Mouse (Mus musculus) common myeloid progenitor, adult 5-6 weeks (primary cell): ENCODE measurements around the gene Gm4969. TPM values are rescaled to one million over a fixed set of nuclear protein-coding genes. Genes with fewer than 3 reads are reported as not detected.

Source experiments
- ATAC-seq: replicated peaks from 2 replicates; pipeline ENCODE4 v1.8.0; 2016; ENCODE audit warnings: low read depth, mild to moderate bottlenecking, moderate TSS enrichment, inconsistent platforms; ENCODE audit not compliant: poor library complexity, severe bottlenecking
- total RNA-seq: library from RNA; stranded (forward); fragments of 200-1000, 187-1606 nt; gene quantifications from 2 replicates; pipeline ENCODE4 v1.2.3, GENCODE M21; 2017

Gm4969 gene
- total RNA-seq, 1 experiment from 2014 or later, result 1.5 TPM

DNA sequence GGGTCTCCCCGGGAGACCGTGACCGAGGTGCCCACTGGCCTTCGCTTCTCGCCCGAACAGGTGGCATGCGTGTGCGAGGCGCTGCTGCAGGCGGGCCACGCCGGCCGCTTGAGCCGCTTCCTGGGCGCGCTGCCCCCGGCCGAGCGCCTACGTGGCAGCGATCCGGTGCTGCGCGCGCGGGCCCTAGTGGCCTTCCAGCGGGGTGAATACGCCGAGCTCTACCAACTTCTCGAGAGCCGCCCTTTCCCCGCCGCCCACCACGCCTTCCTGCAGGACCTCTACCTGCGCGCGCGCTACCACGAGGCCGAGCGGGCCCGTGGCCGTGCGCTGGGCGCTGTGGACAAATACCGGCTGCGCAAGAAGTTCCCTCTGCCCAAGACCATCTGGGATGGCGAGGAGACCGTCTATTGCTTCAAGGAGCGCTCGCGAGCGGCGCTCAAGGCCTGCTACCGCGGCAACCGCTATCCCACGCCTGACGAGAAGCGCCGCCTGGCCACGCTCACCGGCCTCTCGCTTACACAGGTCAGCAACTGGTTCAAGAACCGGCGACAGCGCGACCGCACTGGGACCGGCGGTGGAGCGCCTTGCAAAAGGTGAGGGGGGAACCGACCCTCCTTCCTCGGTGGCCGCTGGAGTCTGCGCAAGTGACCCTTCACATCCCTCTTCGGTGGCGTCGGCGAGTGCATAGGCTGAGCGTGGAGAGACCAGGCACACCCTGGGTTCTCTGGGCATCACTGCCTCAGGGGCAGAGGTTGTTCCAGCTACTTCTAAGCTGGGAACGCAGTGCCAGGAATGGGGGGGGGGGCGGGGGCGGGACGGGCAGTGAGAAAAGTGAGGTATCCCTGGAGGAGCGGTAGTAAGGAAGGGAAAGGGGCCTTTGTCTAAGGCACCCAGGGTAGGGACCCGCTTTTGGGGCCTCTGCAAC is 23.1 kb downstream of the Gm4969 start:
- ATAC-seq, result no peak

DNA sequence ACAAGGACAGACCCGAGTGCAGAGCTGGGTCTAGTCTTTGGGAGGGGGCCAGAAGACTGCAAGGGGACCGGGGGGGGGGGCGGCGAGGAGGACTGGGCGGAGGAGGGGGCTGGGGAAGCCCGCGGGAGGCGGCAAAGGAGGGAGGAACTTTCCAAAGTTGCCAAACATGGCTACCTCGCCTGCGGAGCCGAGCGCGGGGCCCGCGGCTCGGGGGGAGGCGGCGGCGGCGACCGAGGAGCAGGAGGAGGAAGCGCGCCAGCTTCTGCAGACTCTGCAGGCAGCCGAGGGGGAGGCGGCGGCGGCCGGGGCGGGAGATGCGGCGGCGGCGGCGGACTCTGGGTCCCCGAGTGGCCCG is 23.7 kb downstream of the Gm4969 start, which contains the start of gene Six5:
Gene Six5 (plus strand): TSS at position 124 of the 355 bp plus-strand sequence.
- ATAC-seq, result no peak

DNA sequence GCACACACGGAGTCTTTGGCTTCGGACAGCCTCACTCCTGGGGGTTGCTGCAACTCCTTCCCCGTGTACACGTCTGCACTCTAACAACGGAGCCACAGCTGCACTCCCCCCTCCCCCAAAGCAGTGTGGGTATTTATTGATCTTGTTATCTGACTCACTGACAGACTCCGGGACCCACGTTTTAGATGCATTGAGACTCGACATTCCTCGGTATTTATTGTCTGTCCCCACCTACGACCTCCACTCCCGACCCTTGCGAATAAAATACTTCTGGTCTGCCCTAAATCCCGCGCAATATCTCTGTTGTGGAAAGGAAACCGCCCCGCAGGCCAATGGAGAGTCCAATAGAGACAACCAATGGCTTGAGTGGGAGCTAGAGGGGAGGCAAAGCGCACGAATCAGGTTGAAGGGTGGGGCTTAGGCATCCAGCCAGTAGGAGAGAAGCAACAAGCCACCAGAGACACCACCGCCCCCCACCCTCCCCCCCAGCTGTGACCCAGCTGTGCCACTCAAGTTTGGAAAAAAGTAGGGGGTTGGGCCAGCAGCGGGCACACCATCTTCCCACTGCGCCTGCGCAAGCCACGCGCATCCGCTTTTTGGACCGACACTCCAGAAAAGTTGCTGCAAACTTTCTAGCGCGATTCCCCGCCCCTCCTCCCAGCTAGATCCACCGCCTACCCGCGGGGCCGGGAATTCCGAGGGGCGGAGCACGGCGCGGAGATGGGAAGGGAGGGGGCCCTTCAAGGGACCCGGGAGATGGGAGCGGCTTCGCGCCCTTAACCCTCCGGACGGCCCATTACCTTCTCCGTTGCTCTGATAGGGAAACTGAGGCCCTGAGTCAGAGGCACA is 24.4 kb downstream of the Gm4969 start:
- ATAC-seq, result peak; percentile 70

DNA sequence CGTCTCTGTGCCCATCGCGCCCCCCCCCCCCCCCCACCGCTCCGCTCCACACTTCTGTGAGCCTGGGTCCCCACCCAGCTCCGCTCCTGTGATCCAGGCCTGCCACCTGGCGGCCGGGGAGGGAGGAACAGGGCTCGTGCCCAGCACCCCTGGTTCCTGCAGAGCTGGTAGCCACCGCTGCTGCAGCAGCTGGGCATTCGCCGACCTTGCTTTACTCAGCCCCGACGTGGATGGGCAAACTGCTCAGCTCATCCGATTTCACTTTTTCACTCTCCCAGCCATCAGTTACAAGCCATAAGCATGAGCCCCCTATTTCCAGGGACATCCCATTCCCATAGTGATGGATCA is 25.0 kb downstream of the Gm4969 start:
- peak; percentile 59 for ATAC-seq

DNA sequence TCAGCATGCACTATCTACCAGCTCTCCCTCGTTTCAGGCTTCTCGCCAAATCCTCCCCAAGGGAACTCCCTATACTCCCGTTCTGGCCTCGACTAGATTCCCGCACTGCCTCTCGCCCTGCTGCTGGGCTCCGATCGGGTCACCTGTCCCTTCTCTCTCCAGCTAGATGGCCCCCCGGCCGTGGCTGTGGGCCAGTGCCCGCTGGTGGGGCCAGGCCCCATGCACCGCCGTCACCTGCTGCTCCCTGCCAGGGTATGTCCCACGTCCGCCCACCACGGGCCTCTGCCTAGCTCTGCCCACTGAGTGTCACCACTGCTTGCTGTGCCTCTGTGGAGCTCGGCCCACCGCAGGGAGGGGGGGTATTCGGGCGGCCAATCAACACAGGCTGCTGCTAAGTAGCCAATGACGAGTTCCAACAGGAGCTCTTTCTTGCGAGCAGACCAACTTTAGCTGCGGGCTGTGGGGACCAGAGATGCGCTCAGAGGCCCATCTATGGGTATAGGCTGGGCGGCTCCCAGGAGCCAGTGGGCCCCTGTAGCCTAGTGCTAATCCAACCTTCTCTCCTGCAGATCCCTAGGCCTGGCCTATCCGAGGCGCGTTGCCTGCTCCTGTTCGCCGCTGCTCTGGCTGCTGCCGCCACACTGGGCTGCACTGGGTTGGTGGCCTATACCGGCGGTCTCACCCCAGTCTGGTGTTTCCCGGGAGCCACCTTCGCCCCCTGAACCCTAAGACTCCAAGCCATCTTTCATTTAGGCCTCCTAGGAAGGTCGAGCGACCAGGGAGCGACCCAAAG is 25.6 kb downstream of the Gm4969 start:
- ATAC-seq, result peak; percentile 5

DNA sequence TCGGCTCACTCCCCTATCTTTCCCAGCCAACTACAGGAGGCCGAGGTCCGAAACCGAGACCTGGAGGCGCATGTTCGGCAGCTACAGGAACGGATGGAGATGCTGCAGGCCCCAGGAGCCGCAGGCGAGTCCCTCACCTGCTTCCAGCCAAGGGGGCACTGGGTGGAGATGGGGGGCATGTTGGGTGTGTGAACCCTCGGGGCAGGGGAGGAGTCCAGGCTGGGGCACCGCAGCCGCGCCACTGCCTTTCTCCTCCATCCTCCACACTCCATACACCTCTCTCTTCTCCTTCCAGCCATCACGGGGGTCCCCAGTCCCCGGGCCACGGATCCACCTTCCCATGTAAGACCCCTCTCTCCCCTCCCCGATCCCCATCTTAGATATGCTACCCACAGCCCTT is 26.3 kb downstream of the Gm4969 start:
- no peak for ATAC-seq

DNA sequence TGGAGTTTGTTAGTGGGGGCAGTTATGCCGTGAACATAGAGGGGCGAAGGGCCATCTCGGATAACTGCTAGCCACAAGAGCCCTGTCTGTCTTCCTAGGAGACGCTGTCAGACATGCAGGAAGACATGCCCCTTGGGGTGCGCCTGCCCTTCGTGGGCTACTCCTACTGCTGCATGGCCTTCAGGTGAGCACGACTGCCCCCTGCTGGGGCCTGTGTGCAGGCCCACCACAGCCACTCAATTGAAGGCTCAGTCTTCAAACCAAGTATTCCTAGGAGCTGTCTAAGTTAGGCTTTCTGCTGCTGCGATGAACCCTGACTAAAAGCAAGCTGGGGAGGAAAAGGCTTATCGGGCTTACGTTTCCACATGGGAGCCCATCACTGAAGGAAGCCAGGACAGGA is 29.4 kb downstream of the Gm4969 start:
- peak; percentile 30 for ATAC-seq

DNA sequence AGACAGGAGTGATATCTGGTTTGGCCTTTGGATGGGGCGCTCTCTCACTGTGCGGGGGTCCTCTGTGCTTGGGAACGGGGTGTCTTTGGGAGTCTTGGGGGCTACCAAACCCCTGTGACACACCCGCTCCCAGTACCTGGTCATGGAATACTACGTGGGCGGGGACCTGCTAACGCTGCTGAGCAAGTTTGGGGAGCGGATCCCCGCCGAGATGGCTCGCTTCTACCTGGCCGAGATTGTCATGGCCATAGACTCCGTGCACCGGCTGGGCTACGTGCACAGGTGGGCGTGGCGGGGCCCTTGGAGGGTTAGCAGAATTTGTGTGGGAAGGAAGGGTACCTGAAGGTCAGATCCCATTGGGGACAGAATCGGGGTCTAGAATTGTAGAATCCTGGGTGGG is 31.4 kb downstream of the Gm4969 start:
- no peak for ATAC-seq

DNA sequence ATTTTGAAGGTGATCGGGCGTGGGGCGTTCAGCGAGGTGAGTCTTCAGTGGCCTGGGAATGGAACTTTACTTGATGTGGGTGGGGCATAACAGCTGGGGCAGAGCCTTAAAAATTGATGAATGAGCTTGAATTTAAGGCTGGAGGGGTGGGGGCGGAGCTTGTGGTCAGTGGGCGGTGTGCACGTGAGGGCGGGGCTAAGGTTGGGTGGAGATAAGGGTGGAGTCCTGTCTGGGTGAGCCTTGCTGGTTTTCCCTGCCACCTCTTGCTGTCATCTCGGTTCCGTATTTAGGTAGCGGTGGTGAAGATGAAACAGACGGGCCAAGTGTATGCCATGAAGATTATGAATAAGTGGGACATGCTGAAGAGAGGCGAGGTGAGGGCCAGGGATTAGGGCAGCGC is 32.1 kb downstream of the Gm4969 start:
- ATAC-seq, result peak; percentile 64

DNA sequence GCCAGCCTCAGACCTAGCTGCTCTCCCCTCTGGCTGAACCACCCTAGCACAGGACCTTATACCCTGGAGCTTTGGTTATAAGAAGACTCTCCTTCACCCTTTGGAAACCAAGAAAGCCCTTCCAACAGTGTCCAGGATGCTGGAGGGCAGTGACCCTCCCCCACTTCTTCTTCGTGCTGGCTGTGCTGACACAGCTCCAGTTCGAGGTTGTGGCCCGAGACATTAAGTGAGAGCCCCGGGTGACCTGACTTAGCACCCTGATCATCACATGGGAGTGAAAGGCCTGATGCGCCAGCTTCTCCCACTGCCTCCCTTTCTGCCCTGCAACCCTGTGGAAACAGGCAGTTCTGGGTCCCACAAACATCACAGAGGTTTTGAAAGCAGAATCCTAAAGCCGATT is 32.7 kb downstream of the Gm4969 start:
- ATAC-seq, result no peak

DNA sequence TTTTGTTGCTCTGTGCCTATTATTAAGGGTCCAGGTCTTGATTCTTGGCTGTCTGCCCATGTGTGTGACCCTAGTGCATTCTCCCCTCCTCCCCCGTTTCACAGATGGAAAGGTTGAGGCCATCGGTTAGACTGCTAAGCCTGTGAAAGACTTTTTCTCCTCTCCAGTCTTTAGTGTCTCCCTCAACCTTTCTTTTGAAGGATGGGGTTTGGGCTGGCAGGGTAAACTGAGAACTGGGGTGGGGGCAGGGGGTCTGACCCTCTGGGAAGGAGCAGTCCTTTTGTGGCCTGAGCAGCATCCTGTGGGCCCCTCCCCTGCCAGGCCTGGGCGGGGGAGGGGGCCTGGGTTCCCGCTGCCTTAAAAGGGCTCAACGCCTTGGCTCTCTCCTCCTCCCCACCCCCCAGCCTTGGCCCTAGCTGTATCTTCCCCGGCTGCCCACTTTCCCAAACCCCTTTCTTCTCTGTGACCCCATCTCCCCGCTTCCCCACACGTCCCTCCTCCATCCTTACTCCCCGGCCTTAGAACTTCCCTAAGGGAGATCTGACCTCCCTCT is 33.2 kb downstream of the Gm4969 start:
- ATAC-seq, result no peak

DNA sequence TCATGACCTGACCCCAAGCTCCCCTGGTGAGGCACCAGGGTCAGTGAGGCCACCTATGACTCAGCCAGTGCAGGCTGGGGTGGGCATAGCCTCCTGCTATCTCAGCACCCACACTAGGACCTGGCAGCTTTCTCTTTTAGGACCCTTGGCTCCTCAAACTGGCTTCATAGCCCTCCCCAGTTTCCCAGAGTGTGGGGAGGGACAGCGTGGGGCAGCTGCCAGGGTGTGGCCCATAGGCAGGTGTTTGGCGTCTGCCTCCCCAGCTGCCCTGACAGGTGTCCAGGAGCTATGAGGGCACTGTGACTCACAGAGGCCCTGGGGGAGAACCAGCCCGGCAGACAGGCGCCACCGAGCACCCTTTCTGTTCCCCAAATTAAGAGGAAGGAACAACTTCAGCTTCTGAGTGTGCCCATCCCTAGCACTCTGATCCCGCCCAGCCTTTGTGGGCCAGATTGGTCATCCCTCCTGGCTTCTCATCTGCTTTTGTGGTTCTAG is 33.8 kb downstream of the Gm4969 start:
- peak; percentile 69 for ATAC-seq

DNA sequence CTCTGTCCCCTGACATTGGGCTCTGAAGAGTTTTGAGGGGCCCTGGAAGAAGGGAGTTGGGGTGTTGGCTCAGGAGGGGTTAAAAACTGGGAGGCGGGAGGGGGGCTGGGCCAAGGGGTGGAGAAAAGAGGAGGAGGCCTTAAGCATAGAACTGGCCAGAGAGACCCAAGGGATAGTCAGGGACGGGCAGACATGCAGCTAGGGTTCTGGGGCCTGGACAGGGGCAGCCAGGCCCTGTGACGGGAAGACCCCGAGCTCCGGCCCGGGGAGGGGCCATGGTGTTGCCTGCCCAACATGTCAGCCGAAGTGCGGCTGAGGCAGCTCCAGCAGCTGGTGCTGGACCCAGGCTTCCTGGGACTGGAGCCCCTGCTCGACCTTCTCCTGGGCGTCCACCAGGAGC is 34.5 kb downstream of the Gm4969 start, which contains the start of gene Dmpk:
Gene Dmpk (plus strand): TSS at position 149 of the 400 bp plus-strand sequence.
- ATAC-seq, result no peak

DNA sequence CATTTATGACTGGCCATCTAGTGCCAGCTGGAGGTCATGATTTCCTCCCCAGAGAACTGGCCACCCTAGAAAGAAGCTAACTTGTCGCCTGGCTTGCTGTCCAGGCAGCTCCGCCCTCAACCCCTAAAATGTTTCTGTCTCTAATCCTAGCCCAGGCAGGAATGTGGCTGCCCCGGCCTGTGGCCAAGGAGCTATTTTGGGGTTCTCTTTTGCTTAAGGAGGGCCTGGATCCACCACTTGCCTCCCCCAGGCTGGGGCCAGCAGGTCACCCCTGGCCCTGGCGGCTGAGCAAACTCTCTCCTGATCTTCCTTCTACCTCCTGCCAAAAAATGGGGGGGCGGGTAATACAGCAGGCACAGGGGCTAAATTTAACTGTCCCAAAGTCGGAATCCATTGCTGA is 35.1 kb downstream of the Gm4969 start:
- ATAC-seq, result no peak

DNA sequence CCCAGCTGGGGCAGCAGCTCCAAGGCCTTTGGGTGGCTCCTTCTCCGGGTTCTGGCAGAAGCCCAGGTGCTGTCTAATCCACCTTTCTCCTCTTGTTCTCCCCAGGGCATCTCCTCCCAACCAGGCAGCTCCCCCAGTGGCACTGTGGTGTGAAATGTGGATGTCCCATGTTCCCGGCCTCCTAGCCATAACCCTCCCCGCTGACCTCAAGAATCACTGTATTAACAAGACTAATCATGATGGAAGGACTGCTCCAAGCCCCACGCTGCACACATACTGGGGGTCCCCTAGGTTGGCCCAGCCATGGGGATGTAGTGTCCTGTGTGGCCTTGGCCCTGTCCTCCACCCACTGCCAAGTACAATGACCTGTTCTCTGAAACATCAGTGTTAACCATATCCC is 36.0 kb downstream of the Gm4969 start:
- ATAC-seq, result no peak

DNA sequence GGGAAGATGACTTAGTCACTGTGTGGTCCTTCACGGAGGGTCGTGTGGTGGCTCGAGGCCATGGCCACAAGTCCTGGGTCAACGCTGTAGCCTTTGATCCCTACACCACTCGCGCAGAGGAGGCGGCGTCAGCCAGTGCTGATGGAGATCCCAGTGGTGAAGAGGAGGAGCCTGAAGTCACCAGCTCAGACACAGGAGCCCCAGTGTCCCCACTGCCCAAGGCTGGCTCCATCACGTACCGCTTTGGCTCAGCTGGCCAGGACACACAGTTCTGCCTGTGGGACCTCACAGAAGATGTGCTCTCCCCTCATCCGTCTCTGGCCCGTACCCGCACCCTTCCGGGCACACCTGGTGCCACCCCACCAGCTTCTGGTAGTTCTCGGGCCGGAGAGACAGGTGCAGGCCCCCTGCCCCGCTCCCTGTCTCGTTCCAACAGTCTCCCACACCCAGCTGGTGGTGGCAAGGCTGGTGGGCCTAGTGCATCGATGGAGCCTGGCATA is 37.7 kb downstream of the Gm4969 start:
- ATAC-seq, result no peak

DNA sequence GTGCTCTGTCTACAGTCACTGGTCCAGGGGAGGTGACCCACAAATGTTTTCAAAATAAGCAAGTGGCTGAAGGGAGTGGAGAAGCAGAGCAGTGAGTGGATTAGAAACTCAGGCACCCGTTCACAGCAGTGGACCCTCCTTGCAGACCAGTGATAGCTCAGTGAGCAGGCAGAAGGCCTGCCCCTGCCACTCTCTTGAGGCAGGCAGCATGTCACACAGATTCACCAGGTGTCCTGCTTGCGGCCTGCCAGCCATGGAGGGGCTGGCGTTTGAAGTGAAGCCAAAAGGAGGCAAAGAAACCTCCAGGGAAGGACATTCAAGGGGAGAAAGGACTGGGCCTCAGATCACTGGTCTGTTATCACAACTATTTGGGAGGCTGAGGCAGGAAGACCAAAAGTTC is 39.4 kb downstream of the Gm4969 start:
- no peak for ATAC-seq

DNA sequence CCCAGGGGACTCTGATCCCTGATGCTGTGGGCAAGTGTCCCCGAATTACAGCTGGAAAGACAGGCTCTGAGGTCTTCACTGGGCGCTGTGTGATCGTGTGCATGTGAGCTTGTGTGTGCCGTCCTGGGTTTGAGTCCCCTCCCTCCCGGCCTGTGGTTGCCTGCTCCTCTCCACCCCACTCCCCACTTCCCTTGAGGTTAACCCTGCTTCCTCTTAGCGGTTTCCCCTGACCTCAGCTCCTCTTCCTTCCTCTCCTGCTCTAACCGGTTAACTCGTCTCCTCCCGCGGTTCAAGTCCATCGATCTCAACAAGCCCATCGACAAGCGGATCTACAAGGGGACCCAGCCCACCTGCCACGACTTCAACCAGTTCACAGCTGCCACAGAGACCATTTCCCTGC is 40.4 kb downstream of the Gm4969 start:
- ATAC-seq, result peak; percentile 81

DNA sequence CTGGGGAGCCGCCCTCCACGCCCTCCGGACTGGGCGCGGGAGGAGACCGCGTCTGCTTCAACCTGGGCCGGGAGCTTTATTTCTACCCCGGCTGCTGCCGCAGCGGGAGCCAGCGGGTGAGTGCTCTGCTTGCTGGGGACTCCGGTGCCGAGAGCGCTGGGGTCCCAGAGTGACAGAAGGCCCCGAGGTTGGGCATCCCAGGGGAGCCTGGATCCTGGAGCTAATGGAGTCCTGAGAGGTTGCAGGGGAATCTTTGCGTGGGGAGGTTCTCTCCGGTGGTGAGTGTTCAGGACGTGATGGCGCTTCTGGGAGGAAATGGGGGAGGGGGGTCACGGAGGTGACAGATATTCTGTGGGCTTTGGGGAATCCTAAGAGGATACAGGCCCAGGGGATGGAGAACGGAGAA is 41.6 kb downstream of the Gm4969 start:
- ATAC-seq, result no peak
